Mouse (Mus musculus) liver, embryonic 16.5 days (tissue): ENCODE data around the gene Hist2h2ac. TPM values are rescaled to one million over a fixed set of nuclear protein-coding genes. Genes with fewer than 3 reads are reported as not detected.
"Not testable (repeated sequence)": the region's sequence is repeated elsewhere in the genome, so short reads cannot be mapped to it uniquely, and the experiment has no call there.

Experiments
- ATAC-seq: fragments of 200-750 bp; cut with Nextera tagmentation; 2 replicates; pipeline ENCODE4 v1.8.0; 2017; ENCODE audit warnings: low read depth, mild to moderate bottlenecking, moderate number of reproducible peaks, moderate library complexity
- H3K27ac ChIP-seq: fragments of 300-500 bp; sonication (generic); 2 replicates; pipeline ENCODE4 v1.5.1; 2014; ENCODE audit warnings: mild to moderate bottlenecking, low read length
- H3K27me3 ChIP-seq: fragments of 300-500 bp; sonication (generic); 2 replicates; pipeline ENCODE4 v1.6.1; 2014; ENCODE audit warnings: low read depth, low read length, mixed read lengths; ENCODE audit not compliant: control insufficient read depth, insufficient read depth
- H3K36me3 ChIP-seq: fragments of 300-500 bp; sonication (generic); 2 replicates; pipeline ENCODE4 v1.6.1; 2014; ENCODE audit warnings: mild to moderate bottlenecking; ENCODE audit not compliant: control insufficient read depth, insufficient read depth
- H3K4me1 ChIP-seq: fragments of 300-500 bp; sonication (generic); 2 replicates; pipeline ENCODE4 v1.6.1; 2014; ENCODE audit warnings: low read depth, low read length, mixed read lengths; ENCODE audit not compliant: control insufficient read depth
- H3K4me2 ChIP-seq: fragments of 300-500 bp; sonication (generic); 2 replicates; pipeline ENCODE4 v1.6.1; 2014; ENCODE audit warnings: low read depth, low read length, mixed read lengths
- H3K4me3 ChIP-seq: fragments of 300-500 bp; sonication (generic); 2 replicates; pipeline ENCODE4 v1.5.1; 2014; ENCODE audit warnings: low read depth, mild to moderate bottlenecking, low read length
- H3K9ac ChIP-seq: fragments of 300-500 bp; sonication (generic); 2 replicates; pipeline ENCODE4 v1.6.1; 2014; ENCODE audit warnings: low read depth, low read length
- H3K9me3 ChIP-seq: fragments of 300-500 bp; sonication (generic); replicated peaks from 2 replicates; pipeline ENCODE4 v1.6.1; 2016; ENCODE audit warnings: low read length; ENCODE audit not compliant: control insufficient read depth
- WGBS: fragments of 180-500 bp; shearing (Covaris S2); extraction: QIAGEN DNeasy Blood & Tissue Kit; methylation state at CpG from one replicate; pipeline ENCODE4 v1.1.7; 2014; ENCODE audit not compliant: insufficient replicate concordance; 5-methylcytosine and 5-hydroxymethylcytosine counted together
- polyA plus RNA-seq: library from polyadenylated mRNA; unstranded; fragments of >200 nt; fragmentation: Nextera tagmentation; extraction: Ambion mirVana; gene quantifications from 2 replicates; pipeline ENCODE4 v1.2.1, GENCODE M21; 2015

Hist2h2ac gene
- 11.6 and 16.7 TPM in 2 replicates for polyA plus RNA-seq

DNA sequence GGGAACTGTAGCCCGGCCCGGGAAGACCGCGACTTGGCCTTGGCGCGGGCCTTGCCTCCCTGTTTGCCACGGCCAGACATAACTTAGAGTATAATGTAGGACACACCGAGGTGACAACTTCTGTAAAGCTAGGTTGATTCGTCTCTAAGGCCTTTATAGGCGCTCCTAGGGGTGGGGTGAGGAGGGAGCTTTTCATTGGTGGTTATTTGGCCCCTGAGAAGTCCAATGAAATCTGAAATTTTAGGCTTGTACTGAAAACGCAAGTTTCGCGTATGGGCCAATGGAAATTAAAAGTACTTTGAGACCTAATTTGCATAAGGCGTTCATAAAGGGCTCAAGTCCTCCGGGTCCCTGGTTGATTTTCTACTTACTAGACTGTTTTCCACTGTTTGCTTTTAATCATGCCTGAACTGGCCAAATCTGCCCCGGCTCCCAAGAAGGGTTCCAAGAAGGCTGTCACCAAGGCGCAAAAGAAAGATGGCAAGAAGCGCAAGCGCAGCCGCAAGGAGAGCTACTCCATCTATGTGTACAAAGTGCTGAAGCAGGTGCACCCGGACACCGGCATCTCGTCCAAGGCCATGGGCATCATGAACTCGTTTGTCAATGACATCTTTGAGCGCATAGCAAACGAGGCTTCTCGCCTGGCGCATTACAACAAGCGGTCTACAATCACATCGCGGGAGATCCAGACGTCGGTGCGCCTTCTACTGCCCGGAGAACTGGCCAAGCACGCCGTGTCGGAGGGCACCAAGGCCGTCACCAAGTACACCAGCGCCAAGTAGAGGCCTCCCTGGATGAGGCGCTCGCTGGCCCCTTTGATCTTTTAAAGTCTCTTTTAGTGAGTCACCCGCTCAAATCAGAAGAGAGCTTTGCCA, at the start of gene Hist2h2ac, which contains the start of gene Hist2h2be:
Gene Hist2h2ac (minus strand): TSS at position 116 of the 875 bp plus-strand sequence.
Gene Hist2h2be (plus strand): TSS at position 355 of the 875 bp plus-strand sequence.
- Histone ChIP-seq H3K9ac (peak within 1 kb of the TSS; percentile 83), H3K4me1 (peaks cover 36% of the 10 kb centered on the region), H3K27ac (peak within 1 kb of the TSS; percentile 99), H3K9me3 (no peaks in the 10 kb centered on the region), H3K27me3 (no peaks in the 10 kb centered on the region), H3K4me2 (peak within 1 kb of the TSS; percentile 81), H3K4me3 (peak within 1 kb of the TSS; percentile 68), H3K36me3 (no peaks in the 10 kb centered on the region)
- peak; percentile 90 for ATAC-seq
- WGBS, result under 1% methylated on average over 43 of the region's 43 CpGs

DNA sequence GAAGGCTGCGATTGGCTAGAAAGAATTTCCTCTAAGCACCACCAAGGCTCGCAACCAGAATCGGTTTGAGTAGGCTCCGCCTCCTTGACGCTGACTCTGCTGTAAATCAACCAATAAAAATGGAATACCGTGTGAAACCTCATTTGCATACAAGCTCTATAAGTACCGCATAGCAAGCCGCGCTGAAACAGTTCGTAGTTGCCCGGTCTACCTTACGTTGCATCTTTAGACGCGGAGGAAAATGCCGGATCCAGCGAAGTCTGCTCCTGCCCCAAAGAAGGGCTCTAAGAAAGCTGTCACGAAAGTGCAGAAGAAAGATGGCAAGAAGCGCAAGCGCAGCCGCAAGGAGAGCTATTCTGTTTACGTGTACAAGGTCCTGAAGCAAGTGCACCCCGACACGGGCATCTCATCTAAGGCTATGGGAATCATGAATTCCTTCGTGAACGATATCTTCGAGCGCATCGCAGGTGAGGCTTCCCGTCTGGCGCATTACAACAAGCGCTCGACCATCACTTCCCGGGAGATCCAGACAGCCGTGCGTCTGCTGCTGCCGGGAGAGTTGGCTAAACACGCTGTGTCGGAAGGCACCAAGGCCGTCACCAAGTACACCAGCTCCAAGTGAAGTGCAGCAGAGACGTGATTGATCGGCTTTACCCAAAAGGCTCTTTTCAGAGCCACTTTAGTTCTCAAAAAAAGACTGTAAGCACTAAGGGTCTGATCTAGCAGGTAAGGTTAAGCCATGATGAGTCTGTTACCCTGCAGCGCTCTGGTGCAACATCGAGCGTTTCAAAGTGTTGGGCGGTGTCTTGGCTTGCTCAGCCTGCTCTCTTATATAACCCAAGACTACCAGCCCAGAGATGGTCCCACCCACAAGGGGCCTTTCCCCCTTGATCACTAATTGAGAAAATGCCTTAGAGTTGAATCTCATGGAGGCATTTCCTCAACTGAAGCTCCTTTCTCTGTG, 49.1 kb upstream of the Hist2h2ac start, which contains the start of gene Hist2h2bb:
Gene Hist2h2bb (plus strand): TSS at position 242 of the 964 bp plus-strand sequence.
- Histone ChIP-seq H3K4me2 (peak within 1 kb of the TSS; percentile 73), H3K4me3 (peak within 1 kb of the TSS; percentile 66), H3K4me1 (peaks cover 28% of the 10 kb centered on the region), H3K36me3 (no peaks in the 10 kb centered on the region), H3K9me3 (no peaks in the 10 kb centered on the region), H3K27ac (peak within 1 kb of the TSS; percentile 98), H3K27me3 (no peaks in the 10 kb centered on the region; the same call in 1 of the 2 replicates), H3K9ac (peak within 1 kb of the TSS; percentile 86)
- ATAC-seq, result peak; percentile 87
- WGBS, result under 1% methylated on average over 45 of the region's 45 CpGs

GRCm38 (mm10) chr3:96268776-96269378, 48.2 kb upstream of the Hist2h2ac start:
- Histone ChIP-seq H3K27ac (peak overlapping the region; percentile 98), H3K4me1 (peaks cover 35% of the 10 kb centered on the region), H3K4me2 (peak overlapping the region; percentile 73), H3K4me3 (peak overlapping the region; percentile 64), H3K9ac (peak overlapping the region; percentile 82)
- not testable (repeated sequence) for H3K9me3 ChIP-seq, H3K36me3 ChIP-seq, H3K27me3 ChIP-seq
- 0% methylated on average over 11 of the region's 44 CpGs for WGBS
- ATAC-seq, result peak; percentile 27

GRCm38 (mm10) chr3:96268051-96268775, 47.5 kb upstream of the Hist2h2ac start, which contains the start of gene Hist2h3b:
Hist2h3b (plus strand) TSS chr3:96268654.
- ATAC-seq, result peak; percentile 44
- no peaks in the 10 kb centered on the region for H3K36me3 ChIP-seq
- H3K9ac ChIP-seq, result peak within 1 kb of the TSS; percentile 82
- no peaks in the 10 kb centered on the region for H3K27me3 ChIP-seq
- peak within 1 kb of the TSS; percentile 66 for H3K4me3 ChIP-seq
- H3K4me1 ChIP-seq, result peaks cover 36% of the 10 kb centered on the region
- no peaks in the 10 kb centered on the region for H3K9me3 ChIP-seq
- WGBS, result 22% methylated on average over 30 of the region's 30 CpGs
- H3K4me2 ChIP-seq, result peak within 1 kb of the TSS; percentile 73
- H3K27ac ChIP-seq, result peak within 1 kb of the TSS; percentile 98

GRCm38 (mm10) chr3:96267541-96267940, 46.9 kb upstream of the Hist2h2ac start:
- WGBS, result 64% methylated on average over 4 of the region's 4 CpGs
- Histone ChIP-seq H3K4me1 (peaks cover 36% of the 10 kb centered on the region), H3K27me3 (no peaks in the 10 kb centered on the region), H3K4me3 (peak overlapping the region; percentile 54), H3K9me3 (no peaks in the 10 kb centered on the region), H3K9ac (peak overlapping the region; percentile 64), H3K36me3 (no peaks in the 10 kb centered on the region), H3K4me2 (peak overlapping the region; percentile 73), H3K27ac (peak overlapping the region; percentile 96)
- ATAC-seq, result no peak

DNA sequence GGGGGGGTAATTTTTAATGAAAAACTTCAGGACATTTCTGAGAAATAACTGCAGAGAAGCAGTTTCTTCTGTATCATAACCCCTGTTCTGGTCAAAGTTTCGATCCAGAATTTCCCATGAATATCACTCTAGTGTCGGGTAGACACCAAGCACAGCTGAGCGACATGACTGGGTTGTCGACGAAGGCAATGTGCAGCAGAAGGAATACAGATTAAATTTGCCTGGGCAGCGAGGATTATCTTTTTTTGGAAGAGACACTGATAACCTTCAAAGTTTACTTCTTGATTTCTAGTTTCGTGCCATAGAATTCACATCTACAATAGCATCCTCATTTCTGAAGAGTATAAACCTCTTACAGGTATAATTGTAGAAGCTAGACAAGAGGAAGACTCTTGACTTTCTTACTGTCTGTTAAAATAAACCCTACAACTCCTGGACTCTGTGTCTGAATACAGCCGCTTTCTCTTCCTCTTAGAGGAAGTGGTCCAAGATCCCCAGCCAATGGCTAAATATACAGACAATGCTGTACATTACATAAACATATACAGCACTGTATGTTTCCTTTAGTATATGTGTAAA, 45.5 kb upstream of the Hist2h2ac start:
- WGBS, result 41% methylated on average over 8 of the region's 8 CpGs
- Histone ChIP-seq H3K36me3 (no peaks in the 10 kb centered on the region), H3K9ac (peak overlapping the region; percentile 55), H3K4me3 (no peak overlapping the region), H3K27me3 (no peaks in the 10 kb centered on the region), H3K4me1 (peaks cover 47% of the 10 kb centered on the region), H3K27ac (peak overlapping the region; percentile 96), H3K4me2 (peak overlapping the region; percentile 28; the same call in 1 of the 2 replicates), H3K9me3 (no peaks in the 10 kb centered on the region)
- no peak for ATAC-seq

- H3K9ac ChIP-seq, result peak overlapping the region; percentile 84
- ATAC-seq, result no peak
Observed at GRCm38 (mm10) chr3:96264404-96264949, 43.8 kb upstream of the Hist2h2ac start.

More at GRCm38 (mm10) chr3:96264404-96264949, 43.8 kb upstream of the Hist2h2ac start:
- 59% methylated on average over 7 of the region's 7 CpGs for WGBS
- no peaks in the 10 kb centered on the region for H3K27me3 ChIP-seq
- peak overlapping the region; percentile 99 for H3K27ac ChIP-seq
- no peaks in the 10 kb centered on the region for H3K9me3 ChIP-seq
- H3K4me2 ChIP-seq, result peak overlapping the region; percentile 70
- no peaks in the 10 kb centered on the region for H3K36me3 ChIP-seq
- peak overlapping the region; percentile 68 for H3K4me3 ChIP-seq
- peaks cover 45% of the 10 kb centered on the region for H3K4me1 ChIP-seq
